Mouse (Mus musculus) G1E (cell line): ENCODE measurements around the gene Ago3.

ENCODE experiments used
- CTCF ChIP-seq: IDR thresholded peaks from 2 replicates; pipeline ENCODE4 v1.5.1; 2012; ENCODE audit warnings: low read depth, low read length, inconsistent platforms, mixed read lengths
- GATA1 ChIP-seq: IDR thresholded peaks from 2 replicates; pipeline ENCODE4 v1.6.1; 2012; ENCODE audit warnings: borderline replicate concordance, low read length, inconsistent platforms, mixed read lengths
- GATA2 ChIP-seq: IDR thresholded peaks from 2 replicates; pipeline ENCODE4 v1.6.1; 2012; ENCODE audit warnings: low read depth, low read length, inconsistent platforms, borderline replicate concordance
- POLR2AphosphoS5 ChIP-seq: IDR thresholded peaks from 2 replicates; pipeline ENCODE4 v1.6.1; 2012; ENCODE audit warnings: low read depth, low read length, inconsistent platforms; ENCODE audit not compliant: insufficient replicate concordance
- TAL1 ChIP-seq: conservative IDR thresholded peaks from 2 replicates; pipeline ENCODE4 v1.6.1; 2012; ENCODE audit warnings: low read depth, low read length, inconsistent platforms, mixed read lengths

GRCm38 (mm10) chr4:126309922-126310309 is 119.4 kb downstream of the Ago3 start:
- TF ChIP-seq CTCF (peak; percentile 64), GATA1 (no peak), GATA2 (no peak), POLR2AphosphoS5 (no peak), TAL1 (no peak)
